Mouse (Mus musculus): ENCODE data around the gene Gpcpd1.

Gene Gpcpd1

DNA sequence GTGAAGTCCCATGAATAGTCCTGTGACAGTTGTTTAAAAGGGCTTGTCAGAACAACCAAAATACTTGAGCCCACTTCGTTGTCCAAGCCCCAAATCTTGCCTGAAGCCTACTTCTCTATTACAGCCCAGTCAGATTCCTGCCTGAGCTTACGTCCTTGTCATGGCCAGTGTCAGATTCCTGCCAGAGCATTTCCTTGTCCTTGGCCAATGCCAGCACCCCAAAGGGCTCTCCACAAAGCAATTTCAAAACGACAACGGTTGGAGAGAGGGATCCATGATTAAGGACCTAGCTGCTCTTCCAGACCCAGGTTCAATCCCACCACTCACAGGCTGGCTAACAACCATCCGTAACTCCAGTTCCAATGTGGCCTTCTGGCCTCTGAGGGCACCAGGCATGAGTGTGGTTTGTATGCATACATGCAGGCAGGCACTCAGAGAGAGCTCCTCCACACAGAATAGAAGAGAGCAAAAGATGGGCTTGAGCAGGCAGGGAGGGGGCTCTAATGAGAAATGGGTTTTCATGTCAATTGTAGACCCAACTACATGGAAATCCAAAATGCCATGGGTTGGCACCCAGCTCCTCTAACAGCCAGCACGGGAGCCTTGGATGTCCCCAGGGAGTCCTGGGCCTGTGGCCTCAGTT, 70.2 kb downstream of the Gpcpd1 start:
- DNase-seq (ENCODE audit: low spot score) = no peak

DNA sequence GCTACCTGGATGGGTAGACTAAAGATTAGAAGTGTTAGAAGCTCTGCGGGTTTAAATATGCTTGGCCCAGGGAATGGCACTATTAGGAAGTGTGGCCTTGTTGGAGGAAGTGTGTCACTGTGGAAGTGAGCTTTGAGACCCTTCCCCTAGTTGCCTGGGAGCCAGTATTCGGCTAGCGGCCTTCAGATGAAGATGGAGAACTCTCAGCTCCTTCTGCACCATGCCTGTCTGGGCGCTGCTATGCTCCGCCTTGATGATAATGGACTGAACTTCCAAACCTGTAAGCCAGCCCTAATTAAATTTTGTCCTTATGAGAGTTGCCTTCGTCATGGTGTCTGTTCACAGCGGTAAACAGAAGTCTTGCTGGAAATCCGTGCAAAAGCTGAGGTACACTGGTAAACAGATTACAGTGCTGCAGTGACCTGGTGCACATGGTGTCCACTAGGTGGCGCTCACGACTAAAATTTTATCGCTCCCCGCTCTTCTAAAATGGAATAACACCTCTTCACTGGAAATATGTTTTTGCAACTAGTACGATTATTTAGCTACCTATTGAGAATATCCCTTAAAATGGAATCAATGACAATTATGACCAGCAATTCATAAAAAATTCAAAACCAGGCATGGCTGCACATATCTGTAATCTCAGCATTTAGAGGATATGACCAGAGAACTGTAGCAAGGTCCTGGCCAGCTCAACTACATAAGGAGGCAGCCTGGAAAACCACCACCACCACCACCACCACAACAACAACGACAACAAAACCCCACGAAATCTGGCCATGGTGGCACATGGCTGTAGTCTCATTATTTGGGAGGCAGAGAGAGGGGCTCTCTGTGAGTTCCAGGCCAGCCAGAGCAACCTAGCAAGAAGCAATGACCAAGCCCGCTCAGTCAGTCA, 71.1 kb downstream of the Gpcpd1 start:
- DNase-seq (ENCODE audit: low spot score) = peak; percentile 81

- DNase-seq (ENCODE audit: low spot score) = no peak
These were observed 71.9 kb downstream of the Gpcpd1 start for GRCm38 (mm10) chr2:132515607-132516006.

DNA sequence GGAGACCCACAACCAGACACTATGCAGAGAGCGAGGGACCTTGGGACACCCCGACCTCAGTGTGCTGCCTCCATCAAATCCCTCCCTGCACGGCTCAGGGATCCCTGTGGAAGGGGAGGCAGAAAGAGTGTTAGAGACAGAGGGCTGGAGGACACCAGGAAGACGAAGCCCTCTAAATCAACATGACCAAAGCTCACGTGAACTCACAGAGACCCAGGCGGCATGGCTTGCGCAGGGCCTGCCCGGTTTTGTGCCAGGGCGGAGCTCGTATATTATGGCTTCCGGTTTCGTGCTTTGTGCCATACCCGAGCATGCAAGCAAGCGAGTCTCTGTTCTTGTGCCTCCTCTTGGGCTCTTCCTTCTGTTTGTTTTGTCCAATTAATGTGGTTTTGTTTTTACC, 72.5 kb downstream of the Gpcpd1 start:
- DNase-seq (ENCODE audit: low spot score) = no peak

- no peak for DNase-seq (ENCODE audit: low spot score)
These were observed 73.2 kb downstream of the Gpcpd1 start for GRCm38 (mm10) chr2:132514353-132514752.

- no peak for DNase-seq (ENCODE audit: low spot score)
These were observed 74.0 kb downstream of the Gpcpd1 start for GRCm38 (mm10) chr2:132513371-132514181.

GRCm38 (mm10) chr2:132512977-132513351, 74.6 kb downstream of the Gpcpd1 start:
- no peak for DNase-seq (ENCODE audit: low spot score)

- DNase-seq (ENCODE audit: low spot score) = peak; percentile 18
These were observed 75.2 kb downstream of the Gpcpd1 start for GRCm38 (mm10) chr2:132512051-132512976.

DNA sequence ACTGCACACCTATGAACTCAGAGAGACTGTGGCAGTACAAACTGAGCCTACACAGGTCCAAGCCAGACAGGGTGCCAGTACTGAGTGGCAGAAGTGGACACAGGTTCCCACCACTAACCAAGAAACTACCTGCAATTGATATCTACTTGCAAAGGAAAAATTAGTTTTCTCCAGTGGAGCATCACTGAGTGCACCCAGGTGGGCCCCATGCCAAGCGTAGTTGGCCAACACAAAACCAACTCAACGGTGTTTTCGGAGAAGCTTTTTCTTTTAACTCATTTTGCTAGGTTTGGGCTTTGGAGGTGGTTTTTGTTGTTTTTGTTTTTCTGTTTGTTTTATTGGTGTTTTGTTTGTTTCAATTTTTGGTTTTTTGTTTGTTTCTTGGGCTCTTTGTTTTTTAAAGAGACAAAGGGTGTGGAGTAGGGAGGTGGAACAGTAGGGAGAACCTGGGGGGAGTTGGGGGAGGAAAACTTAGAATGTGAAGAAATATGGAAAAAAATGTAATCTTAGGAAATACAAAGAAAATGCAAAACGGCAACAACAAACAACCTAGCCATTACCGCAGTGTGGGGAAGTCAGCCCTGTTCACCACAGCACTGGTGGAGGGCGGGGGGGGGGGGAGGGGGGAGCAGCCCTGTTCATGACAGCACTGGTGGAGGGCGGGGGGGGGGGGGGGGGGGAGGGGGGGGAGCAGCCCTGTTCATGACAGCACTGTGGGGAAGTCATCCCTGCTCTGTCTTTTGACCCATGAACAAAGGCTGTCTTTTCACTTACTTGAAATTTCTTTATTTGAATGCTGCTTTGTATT, 76.3 kb downstream of the Gpcpd1 start:
- no peak for DNase-seq (ENCODE audit: low spot score)

GRCm38 (mm10) chr2:132509714-132510113, 77.8 kb downstream of the Gpcpd1 start:
- DNase-seq (ENCODE audit: low spot score) = no peak

- DNase-seq (ENCODE audit: low spot score) = no peak
These were observed 78.3 kb downstream of the Gpcpd1 start for GRCm38 (mm10) chr2:132509261-132509660.

GRCm38 (mm10) chr2:132507521-132507920, 80.0 kb downstream of the Gpcpd1 start:
- DNase-seq (ENCODE audit: low spot score) = peak; percentile 8

DNA sequence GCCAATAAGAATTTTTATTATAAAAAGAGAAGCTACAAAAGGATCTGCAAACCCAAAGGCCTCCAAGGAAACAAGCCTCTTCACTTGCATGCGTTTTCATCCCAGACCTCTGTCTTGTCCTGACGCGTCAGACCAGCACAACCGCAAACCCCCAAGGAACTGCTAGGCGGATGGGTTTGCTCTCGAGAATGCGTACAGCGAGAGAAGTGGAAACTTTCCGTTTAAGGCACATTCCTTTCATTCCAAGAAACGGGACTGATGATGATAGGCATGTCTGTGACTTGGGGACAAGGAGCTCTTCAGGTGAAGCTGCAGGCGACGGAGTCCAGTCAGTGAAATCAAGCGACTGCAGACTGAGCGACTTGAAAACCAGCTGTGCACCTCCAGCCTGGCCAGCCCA, 80.4 kb downstream of the Gpcpd1 start:
- peak; percentile 27 for DNase-seq (ENCODE audit: low spot score)

- DNase-seq (ENCODE audit: low spot score) = no peak
These were observed 81.7 kb downstream of the Gpcpd1 start for GRCm38 (mm10) chr2:132505828-132506227.

GRCm38 (mm10) chr2:132498344-132498743, 89.2 kb downstream of the Gpcpd1 start:
- no peak for DNase-seq (ENCODE audit: low spot score)

DNA sequence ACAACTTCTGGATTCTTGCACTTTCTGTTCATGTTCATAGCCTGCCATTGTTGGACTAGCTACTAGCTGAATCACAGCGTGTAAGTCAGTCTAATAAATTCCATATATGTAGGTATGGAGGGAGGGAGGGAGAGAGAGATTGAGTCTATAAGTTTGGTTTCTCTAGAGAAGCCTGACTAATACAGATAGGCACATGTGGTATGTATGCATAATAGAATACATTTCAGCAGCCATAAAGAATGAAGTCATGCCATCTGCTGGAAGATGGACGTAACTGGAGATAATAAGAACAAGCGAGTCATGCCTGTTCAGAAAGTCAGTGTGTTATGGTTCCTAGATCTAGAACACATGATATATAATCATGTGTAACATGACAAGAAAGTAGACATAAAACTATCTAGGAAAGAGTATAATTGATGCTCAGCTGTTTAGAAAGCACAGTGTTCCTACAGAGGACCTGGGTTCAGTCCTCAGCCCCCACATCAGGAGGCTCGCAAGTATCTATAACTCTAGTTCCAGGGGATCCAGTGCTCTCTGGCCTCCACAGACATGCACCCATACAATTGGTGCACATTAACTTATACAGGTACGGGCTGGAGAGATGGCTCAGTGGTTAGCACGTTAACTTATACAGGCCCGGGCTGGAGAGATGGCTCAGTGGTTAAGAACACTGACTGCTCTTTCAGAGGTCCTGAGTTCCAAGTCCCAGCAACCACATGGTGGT, 90.0 kb downstream of the Gpcpd1 start:
- DNase-seq (ENCODE audit: low spot score) = peak; percentile 32

GRCm38 (mm10) chr2:132493184-132493583, 94.3 kb downstream of the Gpcpd1 start:
- DNase-seq (ENCODE audit: low spot score) = no peak

- DNase-seq (ENCODE audit: low spot score) = peak; percentile 82
These were observed 102.1 kb downstream of the Gpcpd1 start for GRCm38 (mm10) chr2:132485454-132485853.

DNA sequence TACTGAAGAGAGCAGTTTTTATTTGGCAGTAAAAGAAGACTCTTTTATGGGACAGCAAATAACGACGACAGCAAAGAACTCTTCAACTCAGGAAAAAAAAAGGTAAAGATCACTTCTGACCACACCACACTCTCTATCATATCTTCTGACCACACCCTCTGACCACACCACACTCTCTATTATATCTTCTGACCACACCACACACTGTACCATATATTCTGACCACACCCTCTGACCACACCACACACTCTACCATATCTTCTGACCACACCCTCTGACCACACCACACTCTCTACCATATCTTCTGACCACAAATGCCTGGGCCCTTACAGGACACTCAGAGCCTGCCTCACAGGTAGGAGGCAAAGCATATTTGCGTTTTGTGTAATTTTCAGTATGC, 106.0 kb downstream of the Gpcpd1 start:
- DNase-seq (ENCODE audit: low spot score) = no peak
